Mouse (Mus musculus) regulatory T cell (primary cell): ENCODE data around the gene Cd59b.
"Not testable (repeated sequence)": the region's sequence is repeated elsewhere in the genome, so short reads cannot be mapped to it uniquely, and the experiment has no call there.

Experiments used
- in situ Hi-C: fragments of 300-600 bp; cut with MboI, MseI; formaldehyde crosslinking; loops from one replicate; pipeline ENCODE4 v1.15.1; 2025; ENCODE audit warnings: high pct_unique_total_duplicates

The Cd59b gene

DNA sequence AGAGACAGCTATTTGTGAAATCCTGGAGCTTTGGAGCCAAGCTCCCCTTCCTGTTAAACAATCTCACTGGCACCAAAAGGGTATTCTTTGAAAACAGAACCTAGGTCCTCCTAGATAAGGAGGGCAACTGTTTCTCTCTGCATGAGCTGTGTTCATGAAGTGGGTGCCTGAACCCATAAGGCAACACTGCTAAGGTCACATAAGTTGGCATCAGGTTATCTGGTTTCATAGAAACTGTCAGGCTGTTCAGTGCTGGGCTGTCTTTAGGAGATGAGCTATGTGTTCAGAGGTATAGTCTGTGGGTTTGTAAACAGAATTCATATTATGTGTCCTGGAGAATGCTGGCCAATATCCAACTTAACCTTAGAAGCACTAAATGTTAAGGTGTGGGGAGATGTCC is 47.5 kb downstream of the Cd59b start:
- in situ Hi-C loops: not testable (repeated sequence)

DNA sequence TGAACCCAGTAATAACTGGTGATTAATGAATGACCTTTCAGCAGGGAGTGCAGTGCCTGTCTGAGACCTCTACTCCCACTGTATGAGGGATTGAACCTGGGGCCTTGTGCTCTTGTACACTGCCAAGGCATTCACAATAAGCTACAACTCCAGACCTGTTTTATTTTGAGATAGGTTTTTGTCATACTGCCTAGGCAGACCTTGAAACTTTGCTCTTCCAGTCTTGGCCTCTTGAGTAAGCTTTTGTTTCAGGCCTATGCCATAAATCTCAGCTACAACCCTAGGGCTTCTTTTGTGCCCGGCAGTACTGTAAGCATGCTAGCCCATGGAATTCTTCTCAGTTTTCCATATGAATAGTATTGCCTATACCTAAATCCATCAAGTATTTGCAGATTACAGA is 49.4 kb downstream of the Cd59b start:
- in situ Hi-C loops: no loop called here

DNA sequence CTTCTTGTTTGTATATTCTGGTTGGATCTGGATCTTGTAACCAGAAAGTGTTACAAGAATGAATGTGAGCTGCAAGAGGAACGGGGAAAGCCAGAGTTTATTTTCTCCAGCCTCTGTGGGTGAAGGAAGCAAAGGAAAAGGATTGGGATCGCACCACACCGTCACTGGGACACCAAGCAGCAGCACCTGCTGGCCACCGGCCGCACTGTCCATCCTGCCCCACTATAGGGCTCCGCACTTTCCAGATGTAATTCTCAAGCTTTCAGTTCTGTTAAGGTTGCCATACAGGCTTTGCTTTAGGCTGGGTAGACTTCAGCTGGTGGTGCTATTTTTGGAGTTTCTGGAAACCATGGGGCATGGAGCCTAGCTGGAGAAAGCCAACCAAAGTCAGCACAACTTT is 50.7 kb downstream of the Cd59b start:
- in situ Hi-C loops: no loop called here

DNA sequence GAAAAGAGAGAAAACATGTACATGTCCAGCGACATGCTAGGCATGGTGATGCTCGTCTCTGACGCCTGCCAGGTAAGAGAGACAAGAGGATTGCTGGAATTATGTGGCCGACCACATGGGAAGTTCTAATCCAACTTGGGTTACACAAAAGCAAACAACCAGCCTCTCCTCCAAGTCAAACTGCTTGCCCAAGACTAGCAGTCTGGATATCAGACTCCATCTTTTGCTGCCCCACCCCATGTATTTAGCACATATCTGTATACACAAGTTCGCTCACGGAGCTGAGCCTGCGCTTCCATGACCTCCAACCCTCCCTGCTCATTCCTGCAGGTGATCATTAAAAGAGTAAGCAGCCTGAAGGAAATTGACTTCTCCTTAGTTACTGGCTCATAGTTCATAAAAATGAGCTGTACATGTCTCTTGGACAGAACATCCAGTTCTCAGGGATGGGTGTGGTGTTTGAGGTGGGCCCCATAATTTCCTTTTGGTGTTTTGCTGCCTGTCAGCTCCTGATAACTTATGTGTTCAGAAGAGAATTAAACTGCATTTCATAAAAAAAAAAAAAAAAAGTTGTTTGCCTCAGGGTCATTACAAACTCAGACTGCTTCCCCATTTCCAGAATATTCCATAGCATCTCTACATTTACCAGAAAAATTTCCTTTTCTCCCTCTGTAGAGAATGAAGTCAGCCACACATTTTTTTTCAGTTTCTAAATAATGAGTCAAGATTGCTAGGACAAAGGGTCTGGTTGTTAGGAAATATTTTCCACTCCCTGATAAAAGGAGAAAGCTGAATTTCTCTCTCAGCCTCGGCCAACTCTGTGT is 52.2 kb downstream of the Cd59b start:
- in situ Hi-C loops: no loop called here

DNA sequence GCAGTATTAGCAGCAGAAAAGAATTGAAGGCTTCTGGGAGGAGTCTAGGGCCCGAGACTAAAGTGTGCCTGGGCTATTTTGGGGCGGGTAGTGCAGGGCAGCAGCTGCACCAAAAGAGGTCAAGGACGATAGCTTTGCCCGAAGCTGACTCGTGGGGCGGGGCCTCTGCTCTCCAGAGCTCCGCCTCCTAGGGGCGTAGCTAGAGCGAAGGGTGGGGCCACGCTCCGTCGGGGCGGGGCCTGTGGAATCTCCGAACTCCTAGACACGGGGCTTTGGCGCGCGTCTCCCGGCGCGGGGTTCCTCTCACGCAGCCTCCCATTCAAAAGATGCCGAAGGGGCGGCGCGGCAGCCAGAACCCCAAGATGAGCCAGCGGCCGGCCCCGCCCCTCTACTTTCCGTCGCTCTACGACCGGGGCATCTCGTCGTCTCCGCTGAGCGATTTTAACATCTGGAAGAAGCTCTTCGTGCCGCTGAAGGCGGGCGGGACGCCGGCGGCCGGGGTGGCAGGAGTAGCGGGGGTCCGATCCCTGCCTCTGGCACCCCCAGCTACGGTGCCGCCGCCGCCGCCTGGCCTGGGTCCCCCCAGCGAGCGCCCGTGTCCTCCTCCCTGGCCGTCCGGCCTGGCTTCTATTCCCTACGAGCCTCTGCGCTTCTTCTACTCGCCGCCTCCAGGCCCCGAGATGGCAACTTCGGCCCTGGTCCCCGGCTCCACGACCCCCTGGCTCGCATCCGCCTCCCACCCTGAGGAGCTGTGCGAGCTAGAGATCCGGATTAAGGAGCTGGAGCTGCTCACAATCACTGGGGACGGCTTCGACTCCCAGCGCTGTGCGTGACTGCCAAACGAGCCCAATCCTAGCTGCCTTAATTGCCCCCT is 53.1 kb downstream of the Cd59b start, which contains the start of gene A930018P22Rik:
A930018P22Rik (plus strand) TSS at position 265 of the 874 bp plus-strand sequence.
- in situ Hi-C loops: no loop called here

DNA sequence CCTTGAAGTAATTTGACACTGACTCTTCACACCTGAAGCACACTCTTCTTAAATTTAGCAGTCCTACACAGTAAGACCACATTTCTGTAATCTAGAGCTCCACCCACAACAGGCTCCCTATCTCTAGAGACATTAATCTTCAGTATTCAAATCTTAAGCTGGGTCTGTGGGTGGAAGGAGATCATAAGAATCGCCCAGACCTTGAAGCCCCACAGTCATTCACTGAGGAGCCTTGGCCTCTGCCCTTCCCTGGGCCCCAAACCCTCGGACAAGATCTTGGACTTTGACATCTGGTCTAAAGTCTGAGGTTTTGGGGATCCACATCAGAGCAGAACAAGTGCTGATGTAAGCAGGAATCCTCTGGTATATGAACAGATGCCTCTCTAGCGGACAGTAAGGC is 53.9 kb downstream of the Cd59b start:
- in situ Hi-C loops: no loop called here

DNA sequence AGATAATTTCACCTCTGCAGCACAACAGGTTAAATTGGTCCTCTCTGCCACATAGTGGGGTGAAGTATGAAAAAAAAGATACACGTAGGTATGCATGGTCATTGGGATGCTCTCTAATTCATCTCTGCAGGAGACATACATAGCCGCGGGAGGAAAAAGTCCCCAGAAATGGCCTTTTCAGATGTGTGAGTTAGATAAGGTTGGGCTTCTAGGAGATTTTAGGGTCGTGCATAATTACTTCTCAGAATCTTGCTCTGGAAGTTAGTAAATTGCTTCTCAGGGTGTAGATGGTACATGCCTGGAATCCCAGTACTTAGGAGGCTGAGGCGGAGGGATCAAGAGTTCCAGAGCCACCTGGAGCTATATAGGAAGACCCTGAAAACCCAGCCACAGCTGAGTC is 54.4 kb downstream of the Cd59b start:
- in situ Hi-C loops: no loop called here

DNA sequence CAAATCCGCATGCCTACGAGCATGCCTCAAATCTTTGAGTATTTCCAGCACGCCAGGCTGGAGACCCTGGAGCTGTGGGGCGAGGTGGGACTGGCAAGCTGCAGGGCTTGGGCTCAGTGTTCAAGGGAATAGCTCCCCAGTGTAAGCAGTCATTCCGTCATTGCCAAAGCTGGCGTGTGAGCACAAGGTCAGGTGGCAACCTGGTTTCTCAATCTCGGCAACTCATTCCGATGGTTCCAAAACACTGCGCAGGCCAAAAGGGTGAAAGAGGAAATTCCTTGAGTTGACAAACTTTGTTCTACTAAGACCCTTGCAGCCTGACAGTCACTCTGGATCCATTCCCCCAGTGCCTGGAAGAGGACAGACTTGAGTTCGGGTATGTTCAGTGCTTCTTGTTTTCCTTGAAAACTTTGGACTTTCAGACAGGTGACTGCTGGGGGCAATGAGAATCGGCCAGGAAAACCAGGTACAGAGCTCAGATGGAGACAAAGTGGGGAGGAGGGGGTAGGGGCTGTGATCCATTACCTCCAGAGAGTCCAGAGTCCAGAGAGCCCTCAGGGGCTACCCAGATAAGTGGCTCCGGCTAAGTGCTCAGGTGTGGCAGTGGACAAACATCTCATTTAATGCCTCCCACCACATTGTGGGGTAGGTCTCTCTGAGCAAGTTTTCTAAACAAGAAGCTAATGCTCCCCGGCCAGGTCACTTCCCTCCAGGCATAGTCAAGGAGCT is 59.3 kb downstream of the Cd59b start:
- in situ Hi-C loops: loop anchor here (5.0 kb wide), 1 partner anchor 283 kb away; the partner anchor contains the start of gene D430041D05Rik

DNA sequence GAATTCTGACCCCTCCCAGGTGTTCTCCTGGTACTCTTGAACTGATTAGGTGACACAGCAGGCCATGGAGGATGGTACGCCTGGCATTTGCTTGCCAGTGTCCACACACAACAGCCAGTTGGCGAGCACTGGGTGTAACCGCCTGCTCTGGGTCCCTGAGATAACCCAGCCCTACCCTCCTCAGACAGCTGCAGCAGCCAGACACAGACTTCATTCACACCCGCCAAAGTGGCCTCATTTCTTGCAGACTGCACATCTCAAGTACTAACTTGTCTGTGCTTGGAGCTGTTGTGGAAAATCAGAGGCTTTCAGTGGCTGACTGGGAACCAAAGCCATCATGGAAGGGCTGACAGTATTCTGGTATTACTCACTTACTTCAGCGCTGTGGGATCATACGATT is 60.5 kb downstream of the Cd59b start:
- in situ Hi-C loops: no loop called here

DNA sequence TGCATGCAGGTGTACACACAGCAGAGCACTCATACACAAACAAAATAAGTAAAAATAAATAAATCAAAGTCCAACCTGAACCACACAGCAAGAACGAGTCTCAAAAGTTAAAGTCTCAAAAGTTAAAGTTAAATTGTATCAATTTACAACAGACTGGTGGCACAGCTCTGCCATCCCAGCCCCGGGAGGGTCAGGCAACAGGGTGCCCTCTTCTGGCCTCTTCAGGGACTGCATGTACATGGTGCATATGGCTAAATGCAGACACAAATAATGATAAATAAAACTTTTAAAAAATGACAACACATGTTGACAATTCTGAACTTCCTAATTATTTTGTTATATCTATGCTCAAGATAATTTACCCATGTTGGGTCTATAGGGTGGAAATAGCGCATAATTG is 61.3 kb downstream of the Cd59b start:
- in situ Hi-C loops: no loop called here

DNA sequence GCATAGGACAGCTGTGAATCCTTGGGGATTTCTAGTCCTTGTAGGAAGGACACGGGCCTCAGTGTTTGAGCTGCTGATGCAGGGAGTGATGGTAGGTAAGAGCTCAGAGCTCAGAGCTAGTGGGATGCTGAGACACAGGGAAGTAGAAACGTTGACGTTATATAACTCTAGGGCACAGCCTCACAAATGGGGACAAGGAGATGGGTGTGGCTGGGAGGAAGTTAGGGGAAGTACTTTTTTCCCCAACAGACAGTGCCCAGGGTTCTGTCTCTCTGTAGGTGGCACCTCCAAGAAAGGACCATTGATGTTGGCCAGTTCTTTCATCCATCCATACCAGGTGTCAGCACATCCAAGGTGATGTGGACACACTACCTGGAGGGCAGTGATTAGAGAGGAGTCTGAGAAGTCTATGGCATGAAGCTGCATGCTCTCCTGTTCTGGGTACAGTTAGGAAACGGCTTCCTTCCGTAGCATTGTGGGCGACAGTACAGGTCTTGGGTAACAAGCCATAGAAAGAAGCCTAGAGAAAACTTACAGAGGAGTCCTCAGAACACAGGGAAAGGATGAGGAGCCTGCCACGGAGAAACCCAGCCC is 62.7 kb downstream of the Cd59b start:
- in situ Hi-C loops: no loop called here

DNA sequence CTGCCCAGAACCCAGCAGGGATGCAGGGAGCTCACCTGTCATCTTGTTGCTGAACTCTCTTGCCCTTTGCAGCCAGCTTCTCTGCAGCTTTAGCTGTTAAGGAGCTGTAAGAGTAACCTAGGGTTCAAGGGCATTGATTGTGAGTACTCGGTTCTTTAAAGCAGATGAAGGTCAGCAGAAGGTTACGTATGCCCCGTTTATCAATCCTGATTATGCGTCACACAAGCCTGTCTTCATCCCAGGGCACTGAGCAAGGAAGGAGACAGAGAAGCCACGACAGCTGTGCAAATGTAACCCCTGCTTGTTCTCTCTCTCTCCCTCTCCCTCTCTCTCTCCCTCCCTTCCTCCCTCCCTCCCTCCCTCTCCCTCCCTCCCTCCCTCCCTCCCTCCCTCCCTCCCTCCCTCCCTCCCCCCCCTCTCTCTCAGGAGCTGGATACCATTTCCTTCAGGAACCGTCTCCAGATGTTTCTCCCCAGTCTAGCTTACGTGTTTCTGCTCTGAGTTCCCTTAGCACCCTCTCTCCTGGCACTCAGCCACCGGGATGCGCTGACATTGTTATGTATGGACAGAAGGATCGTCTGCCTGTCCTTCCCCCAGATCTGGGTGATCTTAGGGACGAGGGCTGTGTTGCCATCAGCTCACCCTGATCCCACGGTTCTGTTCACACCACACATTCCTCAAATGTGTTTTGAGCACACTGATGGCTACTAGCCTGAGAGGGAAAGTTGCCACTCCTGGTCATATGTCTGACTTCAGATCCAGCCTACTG is 63.6 kb downstream of the Cd59b start:
- in situ Hi-C loops: no loop called here

DNA sequence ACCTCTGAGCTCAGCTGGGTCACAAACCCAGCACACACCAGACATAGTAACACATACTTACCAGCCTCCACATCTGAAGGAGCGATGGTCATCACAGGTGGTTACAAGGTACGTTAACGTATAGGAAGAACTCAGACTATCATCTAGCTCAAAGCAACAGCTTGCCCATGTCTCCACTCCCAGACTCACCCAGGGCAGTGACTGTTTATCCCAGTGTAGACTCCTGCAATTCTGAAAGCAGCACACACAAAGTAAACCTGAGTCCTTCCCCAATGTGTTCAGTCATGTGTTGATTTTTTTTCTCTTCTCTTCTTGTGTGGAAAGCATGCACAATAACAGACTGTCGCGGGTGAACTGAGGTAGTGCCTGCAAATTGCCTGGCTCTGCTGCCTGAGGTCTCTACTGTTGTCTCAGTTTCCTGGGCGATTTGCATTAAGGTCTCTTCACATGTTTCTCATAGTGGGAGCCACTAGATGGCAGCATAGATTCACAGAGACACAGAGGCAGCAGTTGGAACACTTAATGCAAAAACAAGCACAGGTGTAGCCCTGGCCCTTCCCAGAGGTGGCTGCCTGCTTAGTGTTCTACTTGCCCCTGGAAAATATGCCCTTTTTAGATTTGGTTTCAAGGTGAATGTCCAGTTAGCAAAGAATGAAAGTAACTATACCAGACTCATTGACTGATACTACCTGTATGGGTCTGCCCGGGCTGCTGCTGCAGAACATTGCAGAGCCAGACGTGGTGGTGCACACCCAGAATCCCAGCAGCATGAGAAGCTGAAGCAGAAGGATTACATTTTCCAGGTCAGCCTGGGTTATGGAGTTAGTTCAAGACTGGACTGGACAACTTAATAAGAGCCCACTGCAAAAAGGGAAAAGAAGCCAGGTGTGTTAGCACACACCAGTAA is 64.8 kb downstream of the Cd59b start:
- in situ Hi-C loops: no loop called here

DNA sequence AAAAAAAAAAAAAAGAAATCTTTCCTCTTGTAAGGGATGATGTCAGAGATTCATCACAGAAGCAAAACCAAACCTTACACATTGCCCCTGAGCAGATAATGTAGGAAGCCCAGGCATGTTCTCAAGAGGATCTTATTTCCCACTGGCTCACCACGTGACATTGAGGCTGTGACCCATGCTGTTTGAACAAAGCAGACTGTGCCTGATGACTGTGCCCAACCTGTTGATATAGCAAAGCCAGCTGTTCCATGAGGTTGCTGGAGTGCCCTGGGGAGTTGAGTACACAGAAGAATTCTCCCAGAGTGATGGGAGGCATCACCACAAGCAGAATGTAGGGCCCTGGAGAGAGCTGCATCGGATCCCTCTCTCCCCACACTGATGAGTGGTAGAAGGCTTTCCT is 66.3 kb downstream of the Cd59b start:
- in situ Hi-C loops: no loop called here
